Mouse (Mus musculus) lung, postnatal 10 days (tissue): ENCODE measurements around the gene Fabp1.

Experiments
- DNase-seq: peaks from one replicate; pipeline ENCODE4 v3.0.0; 2021

Fabp1 gene

GRCm38 (mm10) chr6:71212471-71212870 is 12.8 kb downstream of the Fabp1 start:
- no peak for DNase-seq

GRCm38 (mm10) chr6:71221501-71221900 is 21.9 kb downstream of the Fabp1 start:
- DNase-seq = no peak

- peak; percentile 16 for DNase-seq
Measured at GRCm38 (mm10) chr6:71224184-71224943, 24.7 kb downstream of the Fabp1 start.

GRCm38 (mm10) chr6:71226544-71226943 is 26.9 kb downstream of the Fabp1 start:
- DNase-seq = no peak

GRCm38 (mm10) chr6:71227157-71227770 is 27.6 kb downstream of the Fabp1 start:
- peak; percentile 16 for DNase-seq

- DNase-seq = no peak
Measured at GRCm38 (mm10) chr6:71235121-71235520, 35.5 kb downstream of the Fabp1 start.

- DNase-seq = no peak
Measured at GRCm38 (mm10) chr6:71235944-71236343, 36.3 kb downstream of the Fabp1 start.

GRCm38 (mm10) chr6:71236506-71236905 is 36.9 kb downstream of the Fabp1 start:
- DNase-seq = no peak

- no peak for DNase-seq
Measured at GRCm38 (mm10) chr6:71237031-71237431, 37.4 kb downstream of the Fabp1 start.

GRCm38 (mm10) chr6:71239069-71239750 is 39.6 kb downstream of the Fabp1 start:
- no peak for DNase-seq

GRCm38 (mm10) chr6:71240831-71241230 is 41.2 kb downstream of the Fabp1 start:
- peak; percentile 14 for DNase-seq

- DNase-seq = no peak
Measured at GRCm38 (mm10) chr6:71242811-71243210, 43.2 kb downstream of the Fabp1 start.

- no peak for DNase-seq
Measured at GRCm38 (mm10) chr6:71243258-71243657, 43.6 kb downstream of the Fabp1 start.

GRCm38 (mm10) chr6:71248420-71248819 is 48.8 kb downstream of the Fabp1 start:
- DNase-seq = no peak

- DNase-seq = no peak
Measured at GRCm38 (mm10) chr6:71249615-71250014, 50.0 kb downstream of the Fabp1 start.

- DNase-seq = no peak
Measured at GRCm38 (mm10) chr6:71250951-71251350, 51.3 kb downstream of the Fabp1 start.

GRCm38 (mm10) chr6:71254456-71254855 is 54.8 kb downstream of the Fabp1 start:
- no peak for DNase-seq
